In the genomic region with DNA sequence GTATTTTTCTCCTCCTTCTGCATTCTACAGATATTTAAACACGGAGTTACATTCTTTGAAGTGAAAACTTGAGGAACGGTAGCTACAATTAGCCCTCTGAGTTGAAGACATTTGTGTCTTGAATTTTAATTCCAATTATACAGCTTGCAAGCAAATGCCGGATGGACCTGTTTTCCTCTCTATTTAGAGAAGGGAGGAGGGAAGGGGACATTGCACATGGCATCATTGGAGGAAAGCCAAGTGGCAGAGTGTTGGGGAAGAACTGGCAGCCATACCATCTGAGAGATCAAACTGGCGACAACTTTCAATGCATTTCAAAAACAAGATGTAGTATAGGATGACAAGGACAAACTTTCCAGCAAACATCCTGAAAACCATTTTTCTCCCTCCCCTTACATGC, we compare ENCODE assay signal across 13 mouse cellular contexts.
DNase-seq lines count a peak whose midpoint lies in the region; ATAC-seq and TF ChIP-seq lines count a peak whose summit lies in the region.
"Had no signal": no experiment of that assay in that cellular context is flagged by ENCODE, and none has a peak within 500 bp of the region (broad histone marks: within the 10 kb centered on the region; RNA-seq: fewer than 3 reads in every experiment).

No protein-coding gene starts in this region.

- DNase-seq in left cerebral cortex, adult 18-20 months (ENCODE audit: low spot score in 2 of 2) = peak; percentile 4 to 5
- DNase-seq in left cerebral cortex, adult 11 months (ENCODE audit: low spot score) = no peak
- DNase-seq in cerebellum, adult 9-10 months = peak; percentile 74
- DNase-seq in layer of hippocampus, adult 18-20 months (ENCODE audit: low spot score in 2 of 2) = peak; percentile 25 to 76
- peak; percentile 9 for DNase-seq in right cerebral cortex, adult 18-20 months
- DNase-seq in heart, postnatal 25 days (ENCODE audit: low spot score) = no peak
- DNase-seq in lung, postnatal 0 days (ENCODE audit: low spot score) = no peak
- DNase-seq in gastrocnemius, postnatal 4 days (ENCODE audit: low spot score in 2 of 2) = no peak
- DNase-seq: gastrocnemius, postnatal 14 days; heart, postnatal 36 days had no signal

- no peak for ATAC-seq in lung, postnatal 0 days

- no peak for TF ChIP-seq EP300 in lung, postnatal 0 days (IDR thresholded peaks at IDR 0.05)

- no peak overlapping the region for H3K9ac ChIP-seq in lung, postnatal 0 days (replicated peaks; ENCODE audit: low read depth)
- H3K9ac ChIP-seq: embryonic facial prominence, embryonic 12.5 days; midbrain, embryonic 12.5 days had no signal

- H3K4me2 ChIP-seq in lung, postnatal 0 days (replicated peaks; ENCODE audit: low read depth, low read length) = no peak overlapping the region
- H3K4me2 ChIP-seq: embryonic facial prominence, embryonic 12.5 days; midbrain, embryonic 12.5 days had no signal

- no peak overlapping the region for H3K27ac ChIP-seq in lung, postnatal 0 days (ENCODE audit: low read length)
- H3K27ac ChIP-seq: embryonic facial prominence, embryonic 12.5 days; kidney, postnatal 0 days; midbrain, embryonic 12.5 days had no signal

- no peaks in the 10 kb centered on the region for H3K36me3 ChIP-seq in lung, postnatal 0 days (ENCODE audit: insufficient read depth, low read length)
- H3K36me3 ChIP-seq: embryonic facial prominence, embryonic 12.5 days; midbrain, embryonic 12.5 days had no signal

- WGBS in lung, postnatal 0 days = 51% methylated on average over 4 of the region's 4 CpGs

- no peak for TF ChIP-seq CTCF in lung, postnatal 0 days (IDR thresholded peaks at IDR 0.05)

- H3K27me3 ChIP-seq in lung, postnatal 0 days (replicated peaks; ENCODE audit: insufficient read depth, low read length) = no peaks in the 10 kb centered on the region
- H3K27me3 ChIP-seq: embryonic facial prominence, embryonic 12.5 days; midbrain, embryonic 12.5 days had no signal

- intact Hi-C loops in heart, postnatal 25 days (cut with DNase I) = no loop called here

- H3K9me3 ChIP-seq in lung, postnatal 0 days (ENCODE audit: low read length) = no peaks in the 10 kb centered on the region
- H3K9me3 ChIP-seq: embryonic facial prominence, embryonic 12.5 days; midbrain, embryonic 12.5 days had no signal

- H3K4me1 ChIP-seq in lung, postnatal 0 days (ENCODE audit: insufficient read depth, low read depth, low read length) = no peaks in the 10 kb centered on the region
- H3K4me1 ChIP-seq: embryonic facial prominence, embryonic 12.5 days; midbrain, embryonic 12.5 days had no signal

- H3K4me3 ChIP-seq in lung, postnatal 0 days (ENCODE audit: low read depth, low read length) = no peak overlapping the region
- H3K4me3 ChIP-seq: embryonic facial prominence, embryonic 12.5 days; midbrain, embryonic 12.5 days had no signal

Comparison
In these comparisons a context has a peak if more than half of its experiments do, and no peak if none do; other contexts are left out.
1. DNase-seq: peak in left cerebral cortex, adult 18-20 months (2 of 2), cerebellum, adult 9-10 months (single experiment), layer of hippocampus, adult 18-20 months (2 of 2) and right cerebral cortex, adult 18-20 months (single experiment); none in left cerebral cortex, adult 11 months (single experiment), heart, postnatal 25 days (single experiment), lung, postnatal 0 days (single experiment) and gastrocnemius, postnatal 4 days (0 of 2).